In genomic region chr17:6742083-6743038, GRCm38 (mm10) we compare ENCODE assay signal across 8 mouse cellular contexts. TPM values are rescaled to one million over a fixed set of nuclear protein-coding genes. Genes with fewer than 3 reads are reported as not detected.
DNase-seq lines count a peak whose midpoint lies in the region; ATAC-seq lines count a peak whose summit lies in the region.

No protein-coding gene starts in this region.

- no peak overlapping the region for H3K4me3 ChIP-seq in heart, embryonic 14.5 days (ENCODE audit: control insufficient read depth in 1 of 2, insufficient read depth in 1 of 2, low read depth in 1 of 2, low read length in 2 of 2)

- 43% methylated on average over 33 of the region's 33 CpGs for WGBS in heart, embryonic 14.5 days

- no peaks in the 10 kb centered on the region for H3K9me3 ChIP-seq in heart, embryonic 14.5 days (ENCODE audit: control insufficient read depth, low read length)

- no peaks in the 10 kb centered on the region for H3K27me3 ChIP-seq in heart, embryonic 14.5 days (ENCODE audit: control insufficient read depth, insufficient read depth, low read length)

- H3K36me3 ChIP-seq in heart, embryonic 14.5 days (ENCODE audit: control insufficient read depth, insufficient read depth, low read length): peaks cover 86% of the 10 kb centered on the region

- ATAC-seq in heart, embryonic 14.5 days (ENCODE audit: insufficient number of reproducible peaks, insufficient read depth, low FRiP score, low read depth): peak; percentile 48; the same call in 1 of the 2 replicates
- peak; percentile 11 for ATAC-seq in monocyte, adult 5-6 weeks (replicated peaks; ENCODE audit: insufficient number of reproducible peaks, low FRiP score, low TSS enrichment, poor library complexity, severe bottlenecking)

- H3K27ac ChIP-seq in heart, embryonic 14.5 days (replicated peaks in 1 of 2; ENCODE audit: control insufficient read depth in 1 of 2, insufficient read depth in 1 of 2, low read depth in 2 of 2, low read length in 2 of 2): peak overlapping the region; percentile 49 to 72

- 0 out of 2 replicates have a peak overlapping the region, but pooled peaks have one; percentile 18 for H3K4me2 ChIP-seq in heart, embryonic 14.5 days (ENCODE audit: low read length)

- H3K4me1 ChIP-seq in heart, embryonic 14.5 days (ENCODE audit: control insufficient read depth in 2 of 2, insufficient read depth in 2 of 2, low read length in 2 of 2): peaks cover 33 to 43% of the 10 kb centered on the region in 2 experiments

- peak overlapping the region; percentile 44; the same call in 1 of the 2 replicates for H3K9ac ChIP-seq in heart, embryonic 14.5 days (ENCODE audit: low read length)

- DNase-seq in gastrocnemius, adult 18-20 months (ENCODE audit: low spot score): peak; percentile 48
- no peak for DNase-seq in gastrocnemius, adult 8-10 months (ENCODE audit: low spot score in 2 of 2)
- peak; percentile 20 for DNase-seq in urinary bladder, adult 2 months (ENCODE audit: low spot score)
- no peak for DNase-seq in urinary bladder, adult 18-20 months (ENCODE audit: low spot score in 2 of 2)
- DNase-seq in kidney, postnatal 25 days: peak; percentile 77 to 80
- DNase-seq in T-cell, adult 2 months (ENCODE audit: low spot score): no peak

RNA-seq across cellular contexts. Expression of gene Ezr, which starts 40.2 kb away (rescaled TPM):
- 1 to 10 TPM; 1.1 to 2.4 TPM for total RNA-seq in gastrocnemius, adult 18-20 months (2021)
- 1 to 10 TPM in 3 of 4 experiments, under 1 TPM in 1; 0.58 to 1.5 (median 1.3) TPM for total RNA-seq in gastrocnemius, adult 8-10 months (2022)
- 104 and 106 TPM in 2 replicates for polyA plus RNA-seq in urinary bladder, adult 2 months (2012; rRNA removed)
- 102 and 115 TPM in 2 replicates for polyA plus RNA-seq in heart, embryonic 14.5 days (2014; fragmentation: Nextera tagmentation; extraction: Ambion mirVana)
- total RNA-seq in monocyte, adult 5-6 weeks (2017): 389 to 480 TPM (median 421 TPM) in 3 replicates

Comparison
In these comparisons a context has a peak if more than half of its experiments do, and no peak if none do; other contexts are left out.
1. DNase-seq: peak in gastrocnemius, adult 18-20 months (single experiment), urinary bladder, adult 2 months (single experiment) and kidney, postnatal 25 days (2 of 2); none in gastrocnemius, adult 8-10 months (0 of 2), urinary bladder, adult 18-20 months (0 of 2) and T-cell, adult 2 months (single experiment).
2. RNA of gene Ezr, which starts 40.2 kb away (total RNA-seq): 389 to 480 TPM in monocyte, adult 5-6 weeks; 1.1 to 2.4 TPM in gastrocnemius, adult 18-20 months and 0.58 to 1.5 TPM in gastrocnemius, adult 8-10 months; every median in the first group is over 100 times any median in the second.